Mouse (Mus musculus): ENCODE data around the gene BC049352. TPM values are rescaled to one million over a fixed set of nuclear protein-coding genes. Genes with fewer than 3 reads are reported as not detected.

The BC049352 gene
- total and polyA plus RNA-seq, 3 experiments, result 0.17 TPM; not detected in 2

DNA sequence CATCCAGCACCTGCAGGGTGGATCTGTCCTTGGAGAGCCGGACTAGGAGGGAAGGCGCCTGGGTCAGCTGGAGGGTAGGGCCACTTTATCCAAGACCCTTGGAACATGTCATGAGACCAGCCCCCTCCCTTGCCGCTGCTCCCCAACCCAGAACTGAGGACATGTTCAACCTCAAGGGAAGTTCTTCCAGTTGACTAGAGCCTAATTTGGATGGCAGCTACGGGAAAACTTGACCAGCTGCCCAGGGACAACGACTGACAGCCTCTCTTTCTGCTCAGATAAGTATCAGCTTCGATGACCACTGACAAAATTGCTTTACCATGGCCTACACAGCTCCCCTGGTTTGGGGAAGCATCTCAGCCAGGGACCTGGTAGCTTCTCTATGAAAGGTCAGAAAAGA, 1.5 kb downstream of the BC049352 start:
- no peaks in the 10 kb centered on the region for H3K36me3 ChIP-seq (replicated peaks in 1 of 2; ENCODE audit: control insufficient read depth in 1 of 2, insufficient read depth in 1 of 2, low read length in 1 of 2)
- H3K27ac ChIP-seq (ENCODE audit: insufficient read depth, low read depth), result no peak overlapping the region
- peaks cover 68% of the 10 kb centered on the region for H3K27me3 ChIP-seq (replicated peaks)
- no peak overlapping the region for H3K4me2 ChIP-seq (ENCODE audit: insufficient read depth, low read depth, poor library complexity, severe bottlenecking)
- H3K4me1 ChIP-seq (ENCODE audit: control insufficient read depth in 1 of 2, insufficient read depth in 2 of 2), result peaks cover 2 to 22% of the 10 kb centered on the region in 2 experiments; a peak in 3 of 4 replicates
- dilution Hi-C loops (cut with MboI; ENCODE audit: extremely low pct_ligation_motif_present, extremely low pct_unique_long_range_greater_than_20kb, low sequenced_read_pairs), result no loop called here
- TF ChIP-seq TBP (conservative IDR thresholded peaks at IDR 0.05; ENCODE audit: low read depth, low read length), result no peak
- no peak for TF ChIP-seq USF1 (IDR thresholded peaks at IDR 0.05; ENCODE audit: low read depth, low read length)
- no peak for TF ChIP-seq CTCF (conservative IDR thresholded peaks at IDR 0.05 in 1 of 2, IDR thresholded peaks at IDR 0.05 in 1 of 2; ENCODE audit: low read depth in 2 of 2, low read length in 2 of 2)
- no peak for TF ChIP-seq NRF1 (IDR thresholded peaks at IDR 0.05; ENCODE audit: low read depth, low read length)
- TF ChIP-seq ZC3H11A (IDR thresholded peaks at IDR 0.05; ENCODE audit: low read depth, low read length), result no peak
- TF ChIP-seq IRF4 (IDR thresholded peaks at IDR 0.05; ENCODE audit: low read depth, low read length), result no peak
- TF ChIP-seq HCFC1 (IDR thresholded peaks at IDR 0.05; ENCODE audit: low read depth, low read length), result no peak
- no peak for TF ChIP-seq JUND (conservative IDR thresholded peaks at IDR 0.05; ENCODE audit: low read depth, low read length)
- TF ChIP-seq JUN (IDR thresholded peaks at IDR 0.05; ENCODE audit: insufficient read depth, low read depth, low read length), result no peak
- no peak for TF ChIP-seq TCF12 (IDR thresholded peaks at IDR 0.05; ENCODE audit: low read depth, low read length)
- TF ChIP-seq GABPA (IDR thresholded peaks at IDR 0.05; ENCODE audit: insufficient replicate concordance, low read depth, low read length), result no peak
- TF ChIP-seq SMC3 (IDR thresholded peaks at IDR 0.05; ENCODE audit: low read depth, low read length), result no peak
- no peak for TF ChIP-seq UBTF (IDR thresholded peaks at IDR 0.05; ENCODE audit: low read depth, low read length)
- no peak for TF ChIP-seq MAFK (IDR thresholded peaks at IDR 0.05; ENCODE audit: insufficient replicate concordance, low read length)
- no peak for TF ChIP-seq NELFE (IDR thresholded peaks at IDR 0.05; ENCODE audit: low read depth, low read length)
- no peak for TF ChIP-seq KAT2A (IDR thresholded peaks at IDR 0.05; ENCODE audit: insufficient replicate concordance, low read length)
- H3K4me3 ChIP-seq (replicated peaks in 1 of 3; ENCODE audit: low read depth in 2 of 3, low read length in 2 of 3, poor library complexity in 1 of 3), result no peak overlapping the region
- no peaks in the 10 kb centered on the region for H3K79me2 ChIP-seq (replicated peaks; ENCODE audit: control insufficient read depth, extremely low read depth, insufficient read depth, poor library complexity, severe bottlenecking)
- no peaks in the 10 kb centered on the region for H3K9me3 ChIP-seq (replicated peaks; ENCODE audit: low read length)
- no peak for DNase-seq (ENCODE audit: extremely low read depth)
- in situ Hi-C loops (cut with MboI; ENCODE audit: low pct_ligation_motif_present, low pct_unique_long_range_greater_than_20kb, low sequenced_read_pairs), result no loop called here
- H3K9ac ChIP-seq (ENCODE audit: insufficient read depth, low read depth), result no peak overlapping the region

GRCm38 (mm10) chr9:45185250-45185649, 3.4 kb downstream of the BC049352 start:
- no peak overlapping the region for H3K4me2 ChIP-seq (ENCODE audit: insufficient read depth, low read depth, poor library complexity, severe bottlenecking)
- peaks cover 54% of the 10 kb centered on the region for H3K27me3 ChIP-seq (replicated peaks)
- H3K4me1 ChIP-seq (ENCODE audit: control insufficient read depth in 1 of 2, insufficient read depth in 2 of 2), result peaks cover 5 to 29% of the 10 kb centered on the region in 2 experiments

More at GRCm38 (mm10) chr9:45185250-45185649, 3.4 kb downstream of the BC049352 start:
- Histone ChIP-seq H3K9me3 (replicated peaks; ENCODE audit: low read length) (no peaks in the 10 kb centered on the region), H3K4me3 (replicated peaks in 1 of 3; ENCODE audit: low read depth in 2 of 3, low read length in 2 of 3, poor library complexity in 1 of 3) (no peak overlapping the region), H3K36me3 (replicated peaks in 1 of 2; ENCODE audit: control insufficient read depth in 1 of 2, insufficient read depth in 1 of 2, low read length in 1 of 2) (no peaks in the 10 kb centered on the region), H3K79me2 (replicated peaks; ENCODE audit: control insufficient read depth, extremely low read depth, insufficient read depth, poor library complexity, severe bottlenecking) (no peaks in the 10 kb centered on the region), H3K27ac (ENCODE audit: insufficient read depth, low read depth) (no peak overlapping the region), H3K9ac (ENCODE audit: insufficient read depth, low read depth) (no peak overlapping the region)
- no peak for DNase-seq (ENCODE audit: extremely low read depth)
- dilution Hi-C loops (cut with MboI; ENCODE audit: extremely low pct_ligation_motif_present, extremely low pct_unique_long_range_greater_than_20kb, low sequenced_read_pairs), result no loop called here
- no peak for TF ChIP-seq KAT2A (IDR thresholded peaks at IDR 0.05; ENCODE audit: insufficient replicate concordance, low read length)
- TF ChIP-seq CTCF (conservative IDR thresholded peaks at IDR 0.05 in 1 of 2, IDR thresholded peaks at IDR 0.05 in 1 of 2; ENCODE audit: low read depth in 2 of 2, low read length in 2 of 2), result no peak
- no peak for TF ChIP-seq MAZ (IDR thresholded peaks at IDR 0.05; ENCODE audit: low read depth, low read length)
- no peak for TF ChIP-seq GABPA (IDR thresholded peaks at IDR 0.05; ENCODE audit: insufficient replicate concordance, low read depth, low read length)
- TF ChIP-seq TBP (conservative IDR thresholded peaks at IDR 0.05; ENCODE audit: low read depth, low read length), result no peak
- TF ChIP-seq MYC (IDR thresholded peaks at IDR 0.05; ENCODE audit: low read depth, low read length), result no peak
- no peak for TF ChIP-seq CHD2 (IDR thresholded peaks at IDR 0.05; ENCODE audit: low read length)
- TF ChIP-seq IRF4 (IDR thresholded peaks at IDR 0.05; ENCODE audit: low read depth, low read length), result no peak
- no peak for TF ChIP-seq MEF2A (IDR thresholded peaks at IDR 0.05; ENCODE audit: borderline replicate concordance, low read depth, low read length)
- no peak for TF ChIP-seq NELFE (IDR thresholded peaks at IDR 0.05; ENCODE audit: low read depth, low read length)
- TF ChIP-seq ZC3H11A (IDR thresholded peaks at IDR 0.05; ENCODE audit: low read depth, low read length), result no peak
- no peak for TF ChIP-seq NRF1 (IDR thresholded peaks at IDR 0.05; ENCODE audit: low read depth, low read length)
- TF ChIP-seq ZNF384 (IDR thresholded peaks at IDR 0.05; ENCODE audit: low read depth, low read length), result no peak
- TF ChIP-seq POLR2AphosphoS2 (IDR thresholded peaks at IDR 0.05; ENCODE audit: low read depth, low read length), result no peak
- TF ChIP-seq PAX5 (IDR thresholded peaks at IDR 0.05; ENCODE audit: low read length), result no peak
- no peak for TF ChIP-seq JUND (conservative IDR thresholded peaks at IDR 0.05; ENCODE audit: low read depth, low read length)
- no peak for TF ChIP-seq HCFC1 (IDR thresholded peaks at IDR 0.05; ENCODE audit: low read depth, low read length)
- in situ Hi-C loops (cut with MboI; ENCODE audit: low pct_ligation_motif_present, low pct_unique_long_range_greater_than_20kb, low sequenced_read_pairs), result no loop called here

Measured in CH12.LX (cell line).